Mouse (Mus musculus) MEL (cell line): ENCODE measurements around the gene Hist1h4n. TPM values are rescaled to one million over a fixed set of nuclear protein-coding genes. Genes with fewer than 3 reads are reported as not detected.

Experiments used
- DNase-seq: peaks from one replicate; pipeline ENCODE4 v3.0.0; 2011; ENCODE audit warnings: low read depth, low spot score
- H3K27ac ChIP-seq: 2 replicates; pipeline ENCODE4 v1.5.1; 2012; ENCODE audit warnings: low read depth, mild to moderate bottlenecking, control low read depth, low read length, moderate library complexity; ENCODE audit not compliant: control insufficient read depth
- H3K27me3 ChIP-seq, 2 experiments: fragments of 150-350 bp in 1 of 2; sonication (generic) in 1 of 2; 2 replicates each; pipeline ENCODE4 v1.6.1; 2012; ENCODE audit warnings: low read length in 2 of 2, mild to moderate bottlenecking in 2 of 2, improper control_type of control experiment in 1 of 2, moderate library complexity in 1 of 2; ENCODE audit not compliant: insufficient read depth in 2 of 2, control insufficient read depth in 1 of 2
- H3K36me3 ChIP-seq, 2 experiments: 2 replicates each; pipeline ENCODE4 v1.6.1; 2012 to 2014; ENCODE audit warnings: low read length in 2 of 2, improper control_type of control experiment in 1 of 2, inconsistent platforms in 1 of 2, mild to moderate bottlenecking in 1 of 2; ENCODE audit not compliant: insufficient read depth in 2 of 2, control insufficient read depth in 1 of 2
- H3K4me1 ChIP-seq, 2 experiments: fragments of 150-350 bp in 1 of 2; sonication (generic) in 1 of 2; 2 replicates each; pipeline ENCODE4 v1.6.1; 2012; ENCODE audit warnings: low read length in 2 of 2, improper control_type of control experiment in 1 of 2, mild to moderate bottlenecking in 1 of 2; ENCODE audit not compliant: insufficient read depth in 2 of 2, control insufficient read depth in 1 of 2
- H3K4me3 ChIP-seq, 2 experiments: fragments of 150-350 bp in 1 of 2; sonication (generic) in 1 of 2; 2 replicates each; pipeline ENCODE4 v1.5.1; 2012; ENCODE audit warnings: low read depth in 2 of 2, low read length in 2 of 2, mild to moderate bottlenecking in 2 of 2, moderate library complexity in 2 of 2, control low read depth in 1 of 2, improper control_type of control experiment in 1 of 2; ENCODE audit not compliant: control insufficient read depth in 1 of 2, insufficient read depth in 1 of 2
- H3K79me2 ChIP-seq: 2 replicates; pipeline ENCODE4 v1.6.1; 2012; ENCODE audit warnings: mild to moderate bottlenecking, low read length, moderate library complexity; ENCODE audit not compliant: control insufficient read depth, poor library complexity, insufficient read depth
- H3K9ac ChIP-seq: 2 replicates; pipeline ENCODE4 v1.6.1; 2012; ENCODE audit warnings: low read depth, mild to moderate bottlenecking, control low read depth, low read length, moderate library complexity; ENCODE audit not compliant: control insufficient read depth, poor library complexity, severe bottlenecking
- H3K9me3 ChIP-seq: fragments of 150-350 bp; sonication (generic); replicated peaks from 2 replicates; pipeline ENCODE4 v1.6.1; 2012; ENCODE audit warnings: mild to moderate bottlenecking, low read length, improper control_type of control experiment, moderate library complexity; ENCODE audit not compliant: insufficient read depth
- BHLHE40 ChIP-seq: IDR thresholded peaks from 2 replicates; pipeline ENCODE4 v1.6.1; 2012; ENCODE audit warnings: low read depth, mild to moderate bottlenecking, inconsistent platforms, low read length, improper control_type of control experiment, borderline replicate concordance
- EP300 ChIP-seq, 2 experiments: IDR thresholded peaks; 2 replicates each; pipeline ENCODE4 v1.6.1; 2011; ENCODE audit warnings: improper control_type of control experiment in 2 of 2, low read length in 2 of 2, low read depth in 1 of 2, mild to moderate bottlenecking in 1 of 2
- JUND ChIP-seq: IDR thresholded peaks from 2 replicates; pipeline ENCODE4 v1.6.1; 2011; ENCODE audit warnings: low read depth, mild to moderate bottlenecking, improper control_type of control experiment, low read length
- MAZ ChIP-seq: IDR thresholded peaks from 2 replicates; pipeline ENCODE4 v1.6.1; 2012; ENCODE audit warnings: low read depth, mild to moderate bottlenecking, inconsistent platforms, low read length, improper control_type of control experiment
- MYC ChIP-seq: IDR thresholded peaks from 2 replicates; pipeline ENCODE4 v1.6.1; 2011; ENCODE audit warnings: low read depth, mild to moderate bottlenecking, low read length, improper control_type of control experiment, moderate library complexity
- POLR2A ChIP-seq, 2 experiments: IDR thresholded peaks; 2 replicates each; pipeline ENCODE4 v1.6.1; 2011 to 2012; ENCODE audit warnings: low read length in 2 of 2, mild to moderate bottlenecking in 2 of 2, control low read depth in 1 of 2, improper control_type of control experiment in 1 of 2, low read depth in 1 of 2, moderate library complexity in 1 of 2; ENCODE audit not compliant: control insufficient read depth in 1 of 2, insufficient read depth in 1 of 2, poor library complexity in 1 of 2
- POLR2AphosphoS5 ChIP-seq: IDR thresholded peaks from 2 replicates; pipeline ENCODE4 v1.6.1; 2012; ENCODE audit warnings: low read depth, borderline replicate concordance, mild to moderate bottlenecking, inconsistent platforms, low read length, moderate library complexity, mixed read lengths
- RCOR1 ChIP-seq: IDR thresholded peaks from 2 replicates; pipeline ENCODE4 v1.6.1; 2012; ENCODE audit warnings: low read depth, mild to moderate bottlenecking, inconsistent platforms, low read length, improper control_type of control experiment
- SIN3A ChIP-seq: IDR thresholded peaks from 2 replicates; pipeline ENCODE4 v1.6.1; 2012; ENCODE audit warnings: low read length, improper control_type of control experiment, inconsistent platforms
- TCF12 ChIP-seq: IDR thresholded peaks from 2 replicates; pipeline ENCODE4 v1.6.1; 2014; ENCODE audit warnings: low read depth, mild to moderate bottlenecking, inconsistent platforms, low read length, improper control_type of control experiment, moderate library complexity
- USF1 ChIP-seq: IDR thresholded peaks from 2 replicates; pipeline ENCODE4 v1.6.1; 2014; ENCODE audit warnings: low read depth, mild to moderate bottlenecking, inconsistent platforms, low read length, improper control_type of control experiment, moderate library complexity
- ZKSCAN1 ChIP-seq: IDR thresholded peaks from 2 replicates; pipeline ENCODE4 v1.6.1; 2012; ENCODE audit warnings: low read depth, mild to moderate bottlenecking, inconsistent platforms, low read length, improper control_type of control experiment, moderate library complexity
- ZNF384 ChIP-seq: IDR thresholded peaks from 2 replicates; pipeline ENCODE4 v1.6.1; 2012; ENCODE audit warnings: low read depth, mild to moderate bottlenecking, inconsistent platforms, low read length, improper control_type of control experiment
- polyA plus RNA-seq, 2 experiments: library from polyadenylated mRNA; stranded (reverse) in 1 of 2; unstranded in 1 of 2; fragments of >175 nt in 1 of 2; fragments of >200 nt in 1 of 2; gene quantifications; 2 replicates each; pipeline versions ENCODE4 v1.2.1 to v1.2.4; 2012; ENCODE audit warnings: low replicate concordance in 2 of 2, low read depth in 1 of 2; ENCODE audit not compliant: insufficient read length in 2 of 2, insufficient read depth in 1 of 2, missing spikeins in 1 of 2
- total RNA-seq: library from RNA; depleted of rRNA; stranded (reverse); fragments of 300-350 nt; gene quantifications from 2 replicates; pipeline ENCODE4 v1.2.3, GENCODE M21; 2012

Gene Hist1h4n
- total and polyA plus RNA-seq, 3 experiments, result 9.0 to 9,853 TPM; not detected in 1

DNA sequence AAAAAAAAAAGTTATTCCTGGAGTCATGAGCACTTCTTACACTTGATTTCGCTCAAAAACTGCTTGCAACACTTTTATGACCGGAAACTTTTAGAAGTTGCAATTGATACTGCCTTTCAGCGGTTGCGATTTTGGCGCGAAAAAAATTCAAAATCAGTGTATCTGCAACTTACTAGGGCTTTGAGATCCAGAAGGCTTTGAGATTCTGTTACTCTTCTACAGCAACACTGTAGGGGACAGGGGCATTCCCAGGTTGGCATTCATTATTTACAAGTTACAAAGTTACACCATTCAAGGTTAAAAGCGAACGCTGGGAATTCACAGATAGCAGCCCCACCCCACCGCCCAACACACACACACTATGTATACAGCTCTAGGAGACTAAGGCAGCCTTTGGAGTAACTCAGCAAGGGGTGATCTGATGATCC lies 48.2 kb downstream of the Hist1h4n start:
- Histone ChIP-seq H3K79me2 (peaks cover 8% of the 10 kb centered on the region; the same call in 1 of the 2 replicates), H3K36me3 (peaks cover 0 to 31% of the 10 kb centered on the region in 2 experiments; a peak in 2 of 4 replicates), H3K9ac (peak overlapping the region; percentile 65), H3K27ac (peak overlapping the region; percentile 93), H3K9me3 (no peaks in the 10 kb centered on the region), H3K4me1 (no peaks in the 10 kb centered on the region), H3K27me3 (no peaks in the 10 kb centered on the region), H3K4me3 (peak overlapping the region; percentile 8 to 36)
- TF ChIP-seq TCF12 (no peak), EP300 (IDR thresholded peaks at IDR 0.05; ENCODE audit: low read depth in 1 of 2, low read length in 2 of 2) (no peak), JUND (no peak), SIN3A (no peak), RCOR1 (no peak), MAZ (no peak), USF1 (no peak), ZNF384 (no peak)
- DNase-seq, result peak; percentile 84

DNA sequence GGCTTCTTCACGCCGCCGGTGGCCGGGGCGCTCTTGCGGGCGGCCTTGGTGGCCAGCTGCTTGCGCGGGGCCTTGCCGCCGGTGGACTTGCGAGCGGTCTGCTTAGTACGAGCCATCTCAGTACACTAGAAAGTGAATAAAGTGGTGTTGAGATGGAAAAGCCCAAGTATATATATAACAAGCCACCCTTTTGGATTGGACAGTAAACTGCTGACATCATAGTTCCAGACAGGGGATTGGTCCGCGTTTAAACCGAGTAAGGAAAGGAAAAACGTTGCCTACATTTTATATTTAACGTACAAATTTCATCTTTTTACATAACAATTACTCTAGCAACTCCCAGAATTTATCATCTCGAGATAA lies 48.8 kb downstream of the Hist1h4n start, which contains the start of gene Hist1h3i:
Hist1h3i (minus strand) TSS at position 116 of the 363 bp plus-strand sequence.
- peaks cover 8% of the 10 kb centered on the region; the same call in 1 of the 2 replicates for H3K79me2 ChIP-seq
- H3K27me3 ChIP-seq, result no peaks in the 10 kb centered on the region
- TF ChIP-seq POLR2A (IDR thresholded peaks at IDR 0.05; ENCODE audit: control insufficient read depth in 1 of 2, insufficient read depth in 1 of 2, low read depth in 1 of 2, low read length in 2 of 2, poor library complexity in 1 of 2) (peak in 1 of 2 experiments; percentile 96; a peak in 1 of 4 replicates), MYC (no peak), ZKSCAN1 (no peak), BHLHE40 (no peak), POLR2AphosphoS5 (peak; percentile 96; the same call in 1 of the 2 replicates)
- peak; percentile 94 for DNase-seq
- peak within 1 kb of the TSS; percentile 36 to 44 for H3K4me3 ChIP-seq
- no peaks in the 10 kb centered on the region for H3K4me1 ChIP-seq
- H3K9ac ChIP-seq, result peak within 1 kb of the TSS; percentile 75
- H3K36me3 ChIP-seq, result peaks cover 0 to 28% of the 10 kb centered on the region in 2 experiments; a peak in 2 of 4 replicates
- H3K27ac ChIP-seq, result peak within 1 kb of the TSS; percentile 93
- no peaks in the 10 kb centered on the region for H3K9me3 ChIP-seq
